Mouse (Mus musculus): Measurements from ENCODE around the gene Chd4. TPM values are rescaled to one million over a fixed set of nuclear protein-coding genes. Genes with fewer than 3 reads are reported as not detected.
A peak's percentile ranks its signal among the peaks of the same experiment; 100 is the strongest.

Gene Chd4
- polyA plus RNA-seq, 1 experiment from 2014 or later: 72.0 TPM

DNA sequence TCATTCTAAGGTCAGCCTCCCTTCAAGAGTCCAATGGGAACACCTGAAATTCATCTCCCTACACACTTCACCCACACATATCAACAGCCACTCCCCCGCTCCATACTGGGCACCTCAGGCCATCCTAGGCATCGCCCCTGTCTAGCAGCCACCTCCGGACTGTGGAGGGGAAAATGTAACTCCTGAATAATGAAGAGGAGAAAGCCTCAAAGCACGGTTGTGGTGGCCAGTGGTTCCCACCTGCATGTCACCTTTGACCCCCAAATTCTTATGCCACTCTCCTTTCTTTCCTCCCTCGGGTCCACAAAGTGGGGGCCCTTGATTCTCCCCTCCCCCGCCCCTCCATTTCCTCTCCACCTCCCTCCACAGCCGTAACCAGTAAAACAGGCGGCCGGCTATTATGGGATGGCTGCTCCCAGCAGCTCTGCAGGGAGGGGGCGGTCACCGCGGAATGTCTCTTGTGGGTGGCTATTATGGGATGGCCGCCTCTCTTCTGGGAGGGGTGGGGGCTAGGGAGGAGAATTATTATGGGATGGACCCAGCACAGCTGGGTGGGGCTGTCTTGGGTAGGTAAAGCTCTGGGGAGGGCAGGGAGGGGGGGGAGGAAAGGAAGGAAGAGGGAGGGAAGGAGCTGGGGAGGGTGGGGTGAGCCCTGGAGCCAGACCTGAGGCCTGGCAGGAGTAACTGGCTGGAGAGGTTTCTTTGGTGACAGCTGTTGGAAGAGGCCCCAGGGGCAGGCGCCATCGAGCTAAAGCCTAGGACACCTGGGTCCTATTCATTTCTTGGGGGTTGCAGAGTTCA, 6.1 kb upstream of the Chd4 start:
- H3K9ac ChIP-seq (replicated peaks; ENCODE audit: low read length): peak overlapping the region; percentile 58
- H3K27ac ChIP-seq (ENCODE audit: low read length): peak overlapping the region; percentile 99
- 3% methylated on average over 15 of the region's 15 CpGs for WGBS
- no peaks in the 10 kb centered on the region for H3K36me3 ChIP-seq (ENCODE audit: insufficient read depth, low read length)
- H3K9me3 ChIP-seq (ENCODE audit: low read length): no peaks in the 10 kb centered on the region
- H3K4me2 ChIP-seq (replicated peaks; ENCODE audit: low read depth, low read length): peak overlapping the region; percentile 56
- no peaks in the 10 kb centered on the region for H3K27me3 ChIP-seq (ENCODE audit: insufficient read depth, low read length)
- ATAC-seq (ENCODE audit: low FRiP score, low TSS enrichment): peak; percentile 64
- peaks cover 31% of the 10 kb centered on the region for H3K4me1 ChIP-seq (ENCODE audit: insufficient read depth, low read length)
- peak overlapping the region; percentile 29 for H3K4me3 ChIP-seq (ENCODE audit: low read length)

DNA sequence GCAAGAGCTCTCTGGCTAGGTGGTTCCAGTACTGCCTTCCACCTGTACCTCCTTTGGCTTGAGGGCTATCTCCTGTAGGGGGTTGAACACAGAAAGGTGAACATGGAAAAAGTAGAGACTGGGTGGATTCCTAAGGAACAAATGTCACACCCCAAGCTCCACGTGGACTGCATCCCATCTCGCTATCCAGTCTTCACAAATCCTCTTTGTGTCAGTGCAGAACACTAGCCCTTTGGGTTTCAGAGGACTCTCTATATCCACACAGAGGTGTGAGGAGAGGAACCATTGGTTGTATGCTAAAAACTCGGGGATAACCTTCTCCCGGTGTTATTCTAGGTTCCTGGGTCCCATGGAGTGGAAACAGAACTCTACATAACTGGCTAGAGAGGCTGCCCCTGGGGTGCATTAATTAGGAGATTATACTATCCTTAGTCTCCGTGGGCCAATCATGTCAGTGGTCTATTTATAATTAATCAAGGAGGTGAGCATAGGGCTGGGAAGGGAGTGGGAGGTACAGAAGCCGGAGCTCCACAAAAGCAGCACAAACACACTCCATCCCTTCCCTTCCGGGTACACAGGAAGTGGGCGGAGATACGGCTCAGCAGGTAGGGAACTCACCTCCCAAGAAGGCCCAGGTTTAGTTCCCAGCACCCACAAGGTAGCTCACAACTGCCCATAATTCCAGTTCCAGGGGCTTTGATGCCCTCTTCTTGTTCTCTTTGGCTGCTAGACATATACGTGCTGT, 5.3 kb upstream of the Chd4 start:
- Histone ChIP-seq H3K9ac (replicated peaks; ENCODE audit: low read length) (peak overlapping the region; percentile 58), H3K9me3 (ENCODE audit: low read length) (no peaks in the 10 kb centered on the region), H3K36me3 (ENCODE audit: insufficient read depth, low read length) (no peaks in the 10 kb centered on the region), H3K27ac (ENCODE audit: low read length) (peak overlapping the region; percentile 99), H3K4me1 (ENCODE audit: insufficient read depth, low read length) (peaks cover 33% of the 10 kb centered on the region), H3K27me3 (ENCODE audit: insufficient read depth, low read length) (no peaks in the 10 kb centered on the region), H3K4me3 (ENCODE audit: low read length) (peak overlapping the region; percentile 6; the same call in 1 of the 2 replicates), H3K4me2 (replicated peaks; ENCODE audit: low read depth, low read length) (peak overlapping the region; percentile 56)
- WGBS: 48% methylated on average over 10 of the region's 10 CpGs
- no peak for ATAC-seq (ENCODE audit: low FRiP score, low TSS enrichment)

DNA sequence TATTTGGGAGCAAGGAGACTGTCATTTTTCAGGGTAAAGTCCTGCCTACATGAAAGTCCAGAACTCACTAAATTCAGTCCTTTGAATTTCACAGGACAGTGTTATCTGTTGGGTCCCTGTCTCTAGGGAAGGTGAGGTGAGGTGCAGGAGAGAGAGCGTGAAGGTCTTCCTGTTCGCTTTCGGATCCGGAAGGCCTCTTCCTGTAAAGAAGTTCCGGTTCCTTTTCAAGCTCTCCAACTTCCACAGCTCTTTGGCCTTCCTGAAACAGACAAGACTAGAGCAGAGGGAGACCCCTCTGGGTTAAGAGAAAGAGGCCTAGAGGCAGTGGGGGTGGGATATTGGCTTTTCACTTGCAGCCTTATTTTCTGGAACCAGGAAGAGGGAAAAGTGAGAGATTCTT, 3.4 kb upstream of the Chd4 start:
- no peaks in the 10 kb centered on the region for H3K27me3 ChIP-seq (ENCODE audit: insufficient read depth, low read length)
- no peak for ATAC-seq (ENCODE audit: low FRiP score, low TSS enrichment)
- no peak overlapping the region for H3K4me3 ChIP-seq (ENCODE audit: low read length)
- H3K4me1 ChIP-seq (ENCODE audit: insufficient read depth, low read length): peaks cover 36% of the 10 kb centered on the region
- 86% methylated on average over 5 of the region's 5 CpGs for WGBS
- no peak overlapping the region for H3K9ac ChIP-seq (replicated peaks; ENCODE audit: low read length)
- no peak overlapping the region for H3K4me2 ChIP-seq (replicated peaks; ENCODE audit: low read depth, low read length)
- no peaks in the 10 kb centered on the region for H3K36me3 ChIP-seq (ENCODE audit: insufficient read depth, low read length)
- peak overlapping the region; percentile 72 for H3K27ac ChIP-seq (ENCODE audit: low read length)
- H3K9me3 ChIP-seq (ENCODE audit: low read length): no peaks in the 10 kb centered on the region

DNA sequence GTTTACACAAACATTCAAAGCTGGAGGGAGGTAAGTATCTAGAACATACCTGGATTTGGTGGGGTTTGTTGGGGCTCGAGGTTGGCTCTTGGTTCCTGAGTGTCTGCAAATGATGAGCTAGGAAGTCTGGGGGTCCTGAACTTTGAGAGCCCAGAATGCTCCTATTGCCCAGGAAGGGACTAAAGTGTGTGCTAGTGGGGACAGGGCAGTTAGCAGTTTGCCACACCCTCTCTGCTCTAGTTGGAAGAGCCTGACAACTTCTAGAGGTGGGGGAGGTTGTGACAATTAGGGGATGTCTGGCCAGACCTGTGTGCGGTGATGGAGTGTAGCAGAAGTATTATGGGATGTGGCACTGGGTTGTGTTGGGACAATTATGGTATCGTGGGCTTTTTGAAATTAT, 938 bp upstream of the Chd4 start:
- Histone ChIP-seq H3K36me3 (ENCODE audit: insufficient read depth, low read length) (peaks cover 4% of the 10 kb centered on the region; the same call in 1 of the 2 replicates), H3K4me2 (replicated peaks; ENCODE audit: low read depth, low read length) (no peak overlapping the region), H3K27me3 (ENCODE audit: insufficient read depth, low read length) (no peaks in the 10 kb centered on the region), H3K4me1 (ENCODE audit: insufficient read depth, low read length) (peaks cover 42% of the 10 kb centered on the region), H3K4me3 (ENCODE audit: low read length) (no peak overlapping the region), H3K9ac (replicated peaks; ENCODE audit: low read length) (no peak overlapping the region), H3K9me3 (ENCODE audit: low read length) (no peaks in the 10 kb centered on the region), H3K27ac (ENCODE audit: low read length) (peak overlapping the region; percentile 99)
- WGBS: 33% methylated on average over 3 of the region's 3 CpGs
- no peak for ATAC-seq (ENCODE audit: low FRiP score, low TSS enrichment)

DNA sequence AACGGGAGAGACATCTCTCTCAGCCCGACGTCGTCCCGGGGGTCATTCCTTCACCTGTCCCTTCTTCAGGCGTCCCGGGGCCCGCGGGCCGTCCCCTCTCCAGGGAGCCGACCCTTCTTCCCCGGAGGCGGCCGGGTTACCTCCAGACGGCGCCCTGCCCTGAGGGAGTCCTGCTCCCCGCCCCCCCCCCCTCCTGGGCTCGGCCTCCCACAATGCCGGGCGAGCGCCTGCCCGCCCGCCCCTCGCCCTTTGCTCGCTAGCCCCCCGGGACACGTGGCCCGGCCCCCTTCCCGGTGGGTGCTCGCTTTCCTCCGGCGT, 457 bp downstream of the Chd4 start:
- H3K4me1 ChIP-seq (ENCODE audit: insufficient read depth, low read length): peaks cover 35% of the 10 kb centered on the region
- WGBS: under 1% methylated on average over 29 of the region's 32 CpGs
- H3K4me3 ChIP-seq (ENCODE audit: low read length): peak overlapping the region; percentile 93
- H3K9ac ChIP-seq (replicated peaks; ENCODE audit: low read length): peak overlapping the region; percentile 95
- peak; percentile 16; the same call in 1 of the 2 replicates for ATAC-seq (ENCODE audit: low FRiP score, low TSS enrichment)
- H3K36me3 ChIP-seq (ENCODE audit: insufficient read depth, low read length): peaks cover 18% of the 10 kb centered on the region
- peak overlapping the region; percentile 85 for H3K4me2 ChIP-seq (replicated peaks; ENCODE audit: low read depth, low read length)
- peak overlapping the region; percentile 99 for H3K27ac ChIP-seq (ENCODE audit: low read length)
- H3K9me3 ChIP-seq (ENCODE audit: low read length): no peaks in the 10 kb centered on the region
- H3K27me3 ChIP-seq (ENCODE audit: insufficient read depth, low read length): no peaks in the 10 kb centered on the region

DNA sequence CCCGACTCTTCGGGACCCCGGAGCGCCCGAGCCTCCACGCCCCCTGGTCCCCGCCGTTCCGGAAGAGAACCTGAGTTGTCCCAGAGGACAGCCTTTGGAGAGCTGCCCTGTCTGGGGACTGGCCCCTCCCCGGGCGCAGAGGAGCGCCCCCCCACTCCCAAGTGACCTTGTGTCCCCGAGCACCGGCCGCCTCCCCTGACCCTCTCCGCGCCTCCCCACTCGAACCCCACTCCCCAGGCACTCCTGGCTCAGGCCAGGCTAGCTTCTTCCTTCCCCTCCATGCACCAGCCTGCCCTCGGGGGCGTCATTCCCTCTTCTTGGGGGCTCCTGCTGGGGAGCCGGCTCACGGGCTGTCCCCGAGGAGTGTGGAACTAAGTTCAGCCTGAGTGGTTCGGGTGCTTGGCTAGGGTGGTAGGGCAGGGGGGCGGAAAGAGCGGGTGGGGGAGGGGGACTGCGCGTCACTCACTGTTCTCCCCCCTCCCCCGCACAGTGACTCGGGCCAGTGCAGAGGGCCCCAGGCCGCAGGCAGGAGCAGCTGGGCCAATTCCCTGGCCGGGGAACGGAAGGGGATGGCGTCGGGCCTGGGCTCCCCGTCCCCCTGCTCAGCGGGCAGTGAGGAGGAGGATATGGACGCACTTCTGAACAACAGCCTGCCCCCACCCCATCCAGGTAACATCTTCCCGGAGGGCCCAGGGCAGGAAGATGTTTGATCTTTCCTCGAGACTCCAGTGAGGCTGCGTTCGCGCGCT, 990 bp downstream of the Chd4 start:
- no peaks in the 10 kb centered on the region for H3K9me3 ChIP-seq (ENCODE audit: low read length)
- H3K4me3 ChIP-seq (ENCODE audit: low read length): peak overlapping the region; percentile 93
- WGBS: under 1% methylated on average over 38 of the region's 44 CpGs
- peaks cover 23% of the 10 kb centered on the region for H3K36me3 ChIP-seq (ENCODE audit: insufficient read depth, low read length)
- peaks cover 34% of the 10 kb centered on the region for H3K4me1 ChIP-seq (ENCODE audit: insufficient read depth, low read length)
- H3K4me2 ChIP-seq (replicated peaks; ENCODE audit: low read depth, low read length): peak overlapping the region; percentile 85
- no peaks in the 10 kb centered on the region for H3K27me3 ChIP-seq (ENCODE audit: insufficient read depth, low read length)
- ATAC-seq (ENCODE audit: low FRiP score, low TSS enrichment): peak; percentile 64
- peak overlapping the region; percentile 99 for H3K27ac ChIP-seq (ENCODE audit: low read length)
- H3K9ac ChIP-seq (replicated peaks; ENCODE audit: low read length): peak overlapping the region; percentile 95

DNA sequence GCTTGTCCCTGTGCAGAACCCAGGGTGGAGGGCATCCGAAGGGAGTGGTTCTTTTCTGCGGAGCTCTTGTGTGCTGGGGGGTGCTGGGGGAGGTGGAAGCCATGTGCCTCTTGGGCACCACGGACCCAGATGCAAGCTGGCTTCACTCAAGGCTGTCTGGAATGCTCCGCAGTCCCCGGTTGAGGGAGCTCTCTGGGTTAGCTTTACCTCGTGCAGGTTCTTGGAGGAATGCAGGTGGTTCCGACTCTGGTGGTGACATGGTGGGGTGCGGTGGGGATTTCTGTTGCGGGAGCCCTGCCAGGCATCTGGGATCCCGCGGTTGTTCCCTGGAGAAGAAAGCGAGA, 1.5 kb downstream of the Chd4 start:
- Histone ChIP-seq H3K9me3 (ENCODE audit: low read length) (no peaks in the 10 kb centered on the region), H3K27me3 (ENCODE audit: insufficient read depth, low read length) (no peaks in the 10 kb centered on the region), H3K4me3 (ENCODE audit: low read length) (peak overlapping the region; percentile 93), H3K9ac (replicated peaks; ENCODE audit: low read length) (peak overlapping the region; percentile 95), H3K4me2 (replicated peaks; ENCODE audit: low read depth, low read length) (peak overlapping the region; percentile 85), H3K4me1 (ENCODE audit: insufficient read depth, low read length) (peaks cover 34% of the 10 kb centered on the region), H3K36me3 (ENCODE audit: insufficient read depth, low read length) (peaks cover 29% of the 10 kb centered on the region), H3K27ac (ENCODE audit: low read length) (peak overlapping the region; percentile 99)
- no peak; the same call in 1 of the 2 replicates for ATAC-seq (ENCODE audit: low FRiP score, low TSS enrichment)
- WGBS: under 1% methylated on average over 12 of the region's 12 CpGs

DNA sequence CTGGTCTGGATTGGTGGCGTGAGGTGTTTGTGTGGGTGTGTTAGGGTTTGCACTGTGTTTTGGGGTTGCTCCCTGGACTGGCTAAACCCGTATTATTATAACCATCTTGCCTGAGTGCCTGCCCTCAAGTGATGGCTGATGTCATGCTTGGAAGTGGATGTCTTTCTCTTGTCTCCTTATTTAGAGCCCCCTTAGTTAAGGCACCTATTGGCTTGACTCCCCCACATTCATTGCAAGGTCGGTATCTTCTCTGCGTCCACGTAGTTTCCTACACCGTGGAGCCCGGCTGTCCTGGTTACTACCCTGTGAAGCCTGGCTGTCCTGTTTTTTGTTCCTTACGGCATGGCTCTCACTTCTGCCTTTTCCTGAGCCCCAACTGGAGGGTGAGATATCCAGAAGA, 2.2 kb downstream of the Chd4 start:
- Histone ChIP-seq H3K27ac (ENCODE audit: low read length) (no peak overlapping the region), H3K9ac (replicated peaks; ENCODE audit: low read length) (peak overlapping the region; percentile 95), H3K4me3 (ENCODE audit: low read length) (peak overlapping the region; percentile 93), H3K9me3 (ENCODE audit: low read length) (no peaks in the 10 kb centered on the region), H3K4me1 (ENCODE audit: insufficient read depth, low read length) (peaks cover 34% of the 10 kb centered on the region), H3K36me3 (ENCODE audit: insufficient read depth, low read length) (peaks cover 35% of the 10 kb centered on the region), H3K27me3 (ENCODE audit: insufficient read depth, low read length) (no peaks in the 10 kb centered on the region), H3K4me2 (replicated peaks; ENCODE audit: low read depth, low read length) (peak overlapping the region; percentile 85)
- no peak for ATAC-seq (ENCODE audit: low FRiP score, low TSS enrichment)
- WGBS: 30% methylated on average over 8 of the region's 8 CpGs

DNA sequence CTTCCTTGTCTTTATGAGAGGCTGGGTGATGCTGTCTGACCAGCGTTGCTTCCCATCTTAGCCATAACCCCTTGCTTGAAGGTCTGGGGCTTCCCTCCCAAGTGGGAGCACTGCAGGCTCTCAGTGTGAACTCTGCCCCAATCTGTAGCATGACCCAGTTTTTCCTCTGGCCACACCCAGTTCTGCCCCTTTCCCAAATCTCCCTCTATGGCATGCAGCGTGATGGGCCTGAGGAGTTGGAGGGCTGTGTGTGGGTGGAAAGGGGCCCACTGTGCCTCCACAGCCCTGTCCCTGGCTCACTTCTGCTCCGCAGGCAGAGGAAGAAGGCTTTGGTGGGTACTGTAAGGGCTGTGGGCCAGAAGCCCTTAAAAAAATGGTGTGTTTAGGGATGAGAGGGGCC, 2.7 kb downstream of the Chd4 start:
- WGBS: 26% methylated on average over 3 of the region's 3 CpGs
- Histone ChIP-seq H3K4me1 (ENCODE audit: insufficient read depth, low read length) (peaks cover 34% of the 10 kb centered on the region), H3K27ac (ENCODE audit: low read length) (no peak overlapping the region), H3K4me3 (ENCODE audit: low read length) (peak overlapping the region; percentile 93), H3K27me3 (ENCODE audit: insufficient read depth, low read length) (no peaks in the 10 kb centered on the region), H3K36me3 (ENCODE audit: insufficient read depth, low read length) (peaks cover 39% of the 10 kb centered on the region), H3K4me2 (replicated peaks; ENCODE audit: low read depth, low read length) (peak overlapping the region; percentile 85), H3K9ac (replicated peaks; ENCODE audit: low read length) (peak overlapping the region; percentile 95), H3K9me3 (ENCODE audit: low read length) (no peaks in the 10 kb centered on the region)
- ATAC-seq (ENCODE audit: low FRiP score, low TSS enrichment): no peak

Measured in kidney, embryonic 16.5 days (tissue).